Mouse (Mus musculus): ENCODE results near the gene Lsm2.

DNA sequence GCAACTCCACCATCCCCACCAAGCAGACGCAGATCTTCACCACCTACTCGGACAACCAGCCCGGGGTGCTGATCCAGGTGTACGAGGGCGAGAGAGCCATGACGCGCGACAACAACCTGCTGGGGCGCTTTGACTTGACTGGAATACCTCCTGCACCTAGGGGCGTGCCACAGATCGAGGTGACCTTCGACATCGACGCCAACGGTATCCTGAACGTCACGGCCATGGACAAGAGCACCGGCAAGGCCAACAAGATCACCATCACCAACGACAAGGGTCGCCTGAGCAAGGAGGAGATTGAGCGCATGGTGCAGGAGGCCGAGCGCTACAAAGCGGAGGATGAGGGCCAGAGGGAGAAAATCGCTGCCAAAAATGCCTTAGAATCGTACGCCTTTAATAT is 3.4 kb upstream of the Lsm2 start:
- TF ChIP-seq CTCF (IDR thresholded peaks at IDR 0.05; ENCODE audit: low read depth) (no peak), EP300 (IDR thresholded peaks at IDR 0.05; ENCODE audit: low read depth) (no peak)

Measured in liver, postnatal 0 days (tissue).